Mouse (Mus musculus): Measurements from ENCODE around the gene Kcnj12. TPM values are rescaled to one million over a fixed set of nuclear protein-coding genes. Genes with fewer than 3 reads are reported as not detected.

The Kcnj12 gene
- polyA plus RNA-seq, 1 experiment from 2014 or later: 0.30 TPM

DNA sequence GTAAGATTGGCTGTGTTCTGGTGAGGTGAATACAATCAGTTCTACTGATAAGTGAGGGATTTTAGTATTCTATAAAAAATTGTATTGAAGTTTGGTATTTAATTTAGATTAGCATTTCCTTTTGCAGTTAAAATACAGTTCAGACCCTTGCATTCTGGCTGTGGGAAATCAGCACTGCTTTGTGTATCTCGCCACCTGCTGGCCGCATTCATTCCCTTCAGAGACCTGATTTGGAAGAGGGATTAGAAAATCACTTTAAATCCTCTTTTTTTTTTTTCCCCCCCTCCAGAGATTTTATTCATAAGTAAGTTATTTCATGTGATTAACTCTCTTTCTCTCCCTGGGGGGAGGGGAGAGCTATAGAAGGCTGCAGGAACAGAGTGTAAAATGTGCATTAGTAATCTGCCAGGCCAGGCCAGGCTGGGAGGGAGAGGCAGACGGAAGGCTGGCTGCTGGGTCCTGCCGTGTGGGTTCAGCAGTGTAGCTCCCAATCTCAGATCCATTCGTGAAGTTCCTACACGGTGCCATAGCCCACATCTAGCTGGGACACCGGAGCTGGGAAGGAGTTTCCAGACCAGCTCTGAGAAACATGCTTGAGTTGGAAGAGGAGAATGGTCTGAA lies 69.4 kb downstream of the Kcnj12 start:
- H3K4me1 ChIP-seq (ENCODE audit: insufficient read depth): no peaks in the 10 kb centered on the region
- H3K27me3 ChIP-seq (ENCODE audit: insufficient read depth, low read length): no peaks in the 10 kb centered on the region
- WGBS: 24% methylated on average over 7 of the region's 7 CpGs
- TF ChIP-seq CTCF (IDR thresholded peaks at IDR 0.05; ENCODE audit: low read depth): peak; percentile 88
- no peak overlapping the region for H3K27ac ChIP-seq (ENCODE audit: low read depth)
- no peaks in the 10 kb centered on the region; the same call in 1 of the 2 replicates for H3K9me3 ChIP-seq (ENCODE audit: low read depth, low read length)
- H3K36me3 ChIP-seq (ENCODE audit: insufficient read depth): no peaks in the 10 kb centered on the region
- ATAC-seq (ENCODE audit: insufficient read depth) (no peak), DNase-seq (peak; percentile 93)
- no peak overlapping the region for H3K4me3 ChIP-seq (ENCODE audit: low read depth, low read length)
- H3K4me2 ChIP-seq: no peak overlapping the region
- no peak overlapping the region for H3K9ac ChIP-seq

GRCm38 (mm10) chr11:61098046-61098445 lies 75.7 kb downstream of the Kcnj12 start:
- no peak overlapping the region for H3K4me3 ChIP-seq (ENCODE audit: low read depth, low read length)
- H3K9me3 ChIP-seq (ENCODE audit: low read depth, low read length): no peaks in the 10 kb centered on the region; the same call in 1 of the 2 replicates
- no peaks in the 10 kb centered on the region for H3K27me3 ChIP-seq (ENCODE audit: insufficient read depth, low read length)
- no peak overlapping the region for H3K4me2 ChIP-seq
- H3K9ac ChIP-seq: no peak overlapping the region
- H3K4me1 ChIP-seq (ENCODE audit: insufficient read depth): no peaks in the 10 kb centered on the region
- TF ChIP-seq CTCF (IDR thresholded peaks at IDR 0.05; ENCODE audit: low read depth): no peak
- ATAC-seq (ENCODE audit: insufficient read depth) (no peak), DNase-seq (no peak)
- WGBS: 81% methylated on average over 1 of the region's 1 CpGs
- no peaks in the 10 kb centered on the region for H3K36me3 ChIP-seq (ENCODE audit: insufficient read depth)
- H3K27ac ChIP-seq (ENCODE audit: low read depth): no peak overlapping the region

DNA sequence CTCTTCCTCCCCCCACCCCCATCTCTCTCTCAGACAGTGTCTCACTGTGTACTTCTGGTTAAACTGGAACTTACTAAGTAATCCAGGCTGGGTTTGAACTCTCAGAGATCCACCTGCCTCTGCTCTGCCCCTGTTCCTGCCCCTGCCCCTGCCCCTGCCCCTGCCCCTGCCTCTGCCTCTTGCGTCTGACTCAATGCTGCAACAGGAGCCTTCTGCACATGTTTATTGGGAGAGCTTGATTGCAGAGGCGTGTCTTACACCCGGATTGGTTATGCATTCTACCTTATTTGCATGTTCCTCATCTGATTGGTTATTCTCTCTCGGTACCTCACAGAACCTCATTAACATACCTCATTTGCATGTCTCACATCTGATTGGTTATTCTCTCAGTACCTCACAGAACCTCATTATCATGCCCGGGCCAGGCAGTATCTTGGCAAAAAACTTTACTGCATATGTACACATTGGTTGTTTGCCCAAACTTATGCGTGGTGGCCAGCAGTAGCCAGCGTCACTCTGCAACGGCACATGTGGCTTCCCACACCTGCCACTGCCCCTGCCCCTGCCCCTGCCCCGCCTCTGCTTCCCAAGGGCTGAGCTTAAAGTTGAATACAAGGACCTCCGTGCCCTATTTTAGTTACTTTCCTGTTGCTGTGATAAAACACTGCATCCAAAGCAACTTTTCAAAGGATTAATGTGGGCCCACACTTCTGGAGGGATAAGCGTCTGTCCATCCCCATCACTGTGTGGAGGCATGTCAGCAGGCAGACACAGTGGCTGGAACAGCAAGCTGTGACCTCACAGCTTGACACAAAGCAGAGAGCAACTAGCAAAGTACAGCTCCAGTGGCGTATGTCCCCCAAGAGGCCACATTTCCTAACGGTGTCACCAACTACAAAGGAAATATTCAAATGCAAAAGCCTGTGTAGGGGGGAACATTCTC lies 80.3 kb downstream of the Kcnj12 start:
- Histone ChIP-seq H3K4me3 (ENCODE audit: low read depth, low read length) (no peak overlapping the region), H3K9ac (no peak overlapping the region), H3K9me3 (ENCODE audit: low read depth, low read length) (no peaks in the 10 kb centered on the region), H3K27ac (ENCODE audit: low read depth) (no peak overlapping the region), H3K36me3 (ENCODE audit: insufficient read depth) (no peaks in the 10 kb centered on the region), H3K4me1 (ENCODE audit: insufficient read depth) (no peaks in the 10 kb centered on the region), H3K4me2 (no peak overlapping the region), H3K27me3 (ENCODE audit: insufficient read depth, low read length) (no peaks in the 10 kb centered on the region)
- TF ChIP-seq CTCF (IDR thresholded peaks at IDR 0.05; ENCODE audit: low read depth): no peak
- DNase-seq: no peak
- whole genome bisulfite sequencing: 66% methylated on average over 12 of the region's 13 CpGs
- no peak for ATAC-seq (ENCODE audit: insufficient read depth)

- peak; percentile 91 for ATAC-seq (ENCODE audit: insufficient read depth)
- Histone ChIP-seq H3K27me3 (ENCODE audit: insufficient read depth, low read length) (no peaks in the 10 kb centered on the region), H3K9me3 (ENCODE audit: low read depth, low read length) (no peaks in the 10 kb centered on the region), H3K9ac (no peak overlapping the region), H3K4me3 (ENCODE audit: low read depth, low read length) (no peak overlapping the region), H3K4me2 (peak overlapping the region; percentile 10; the same call in 1 of the 2 replicates), H3K27ac (ENCODE audit: low read depth) (no peak overlapping the region), H3K36me3 (ENCODE audit: insufficient read depth) (no peaks in the 10 kb centered on the region), H3K4me1 (ENCODE audit: insufficient read depth) (no peaks in the 10 kb centered on the region)
- WGBS: 19% methylated on average over 20 of the region's 20 CpGs
- peak; percentile 98 for DNase-seq
- TF ChIP-seq CTCF (IDR thresholded peaks at IDR 0.05; ENCODE audit: low read depth): peak; percentile 100
Observed at GRCm38 (mm10) chr11:61104241-61104901, 82.0 kb downstream of the Kcnj12 start.

DNA sequence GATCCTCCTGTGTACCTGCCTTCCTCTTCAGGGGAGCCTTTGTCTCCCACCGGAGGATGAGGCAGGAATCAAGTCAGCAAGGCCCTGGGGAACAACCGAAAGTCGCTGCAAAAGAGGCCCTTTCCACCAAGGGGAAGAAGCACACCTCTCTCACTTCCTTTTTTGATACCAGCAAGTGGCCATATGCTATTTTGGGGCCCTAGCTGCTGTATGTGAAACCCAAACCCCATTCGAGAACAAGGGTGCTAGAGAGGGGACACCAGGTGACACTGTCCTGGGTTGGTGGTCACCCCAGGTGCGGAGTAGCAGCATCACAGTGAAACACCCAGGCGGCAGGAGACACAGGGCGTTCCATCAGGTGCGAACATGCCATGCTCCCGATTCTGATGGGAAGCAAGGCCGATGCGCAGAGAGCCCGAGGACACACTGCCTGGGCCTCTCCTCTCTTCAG lies 86.6 kb downstream of the Kcnj12 start:
- ATAC-seq (ENCODE audit: insufficient read depth) (no peak), DNase-seq (no peak)
- no peaks in the 10 kb centered on the region for H3K9me3 ChIP-seq (ENCODE audit: low read depth, low read length)

DNA sequence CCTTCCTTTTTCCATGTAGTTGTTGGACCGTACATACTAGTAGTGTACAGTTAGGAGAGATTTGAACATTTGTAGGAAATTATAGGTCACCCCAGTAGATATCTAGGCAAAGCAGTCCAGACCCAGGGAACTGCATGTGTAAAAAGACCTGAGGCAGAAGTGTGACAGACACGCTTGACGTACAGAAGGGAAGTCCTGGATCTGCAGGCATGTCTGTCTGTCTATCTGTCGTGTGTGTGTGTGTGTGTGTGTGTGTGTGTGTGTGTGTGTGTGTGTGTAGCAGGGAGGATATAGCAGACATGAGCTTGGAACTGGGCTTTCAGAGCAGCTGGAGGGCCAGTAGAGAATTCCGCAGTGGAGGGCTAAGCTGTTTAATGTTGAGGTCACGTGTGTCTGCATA lies 87.3 kb downstream of the Kcnj12 start:
- 78% methylated on average over 6 of the region's 6 CpGs for WGBS
- no peak for TF ChIP-seq CTCF (IDR thresholded peaks at IDR 0.05; ENCODE audit: low read depth)
- H3K27me3 ChIP-seq (ENCODE audit: insufficient read depth, low read length): no peaks in the 10 kb centered on the region
- no peak for ATAC-seq (ENCODE audit: insufficient read depth)
- H3K9me3 ChIP-seq (ENCODE audit: low read depth, low read length): no peaks in the 10 kb centered on the region
- H3K4me1 ChIP-seq (ENCODE audit: insufficient read depth): no peaks in the 10 kb centered on the region
- H3K36me3 ChIP-seq (ENCODE audit: insufficient read depth): no peaks in the 10 kb centered on the region
- H3K9ac ChIP-seq: no peak overlapping the region
- no peak for DNase-seq
- H3K4me2 ChIP-seq: no peak overlapping the region
- H3K27ac ChIP-seq (ENCODE audit: low read depth): no peak overlapping the region
- H3K4me3 ChIP-seq (ENCODE audit: low read depth, low read length): no peak overlapping the region

More for the DNA sequence above, 86.6 kb downstream of the Kcnj12 start:
- no peaks in the 10 kb centered on the region for H3K36me3 ChIP-seq (ENCODE audit: insufficient read depth)
- WGBS: 81% methylated on average over 12 of the region's 12 CpGs
- TF ChIP-seq CTCF (IDR thresholded peaks at IDR 0.05; ENCODE audit: low read depth): no peak
- no peaks in the 10 kb centered on the region for H3K4me1 ChIP-seq (ENCODE audit: insufficient read depth)
- no peak overlapping the region for H3K4me2 ChIP-seq
- no peaks in the 10 kb centered on the region for H3K27me3 ChIP-seq (ENCODE audit: insufficient read depth, low read length)
- H3K9ac ChIP-seq: no peak overlapping the region
- H3K27ac ChIP-seq (ENCODE audit: low read depth): no peak overlapping the region
- H3K4me3 ChIP-seq (ENCODE audit: low read depth, low read length): no peak overlapping the region

DNA sequence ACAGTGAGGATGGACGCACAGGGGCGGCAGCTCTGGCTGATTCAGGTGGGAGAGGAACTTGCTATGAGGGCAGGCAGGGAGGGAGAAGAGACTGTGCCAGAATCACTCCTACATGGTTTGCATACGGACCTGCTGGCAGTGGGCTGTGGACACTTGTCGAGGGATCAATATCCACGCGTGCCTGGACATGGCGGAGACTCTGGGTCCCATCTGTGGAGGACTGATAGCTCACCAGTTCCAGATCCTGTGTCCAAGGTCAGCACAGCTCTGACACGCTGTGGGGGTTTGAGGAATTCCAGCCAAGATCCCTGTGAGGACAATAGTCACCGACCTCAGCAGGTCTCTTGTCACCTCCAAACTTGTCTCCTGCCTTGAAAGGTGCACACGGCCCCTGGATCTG lies 87.7 kb downstream of the Kcnj12 start:
- 59% methylated on average over 10 of the region's 10 CpGs for WGBS

More for the DNA sequence above, 87.7 kb downstream of the Kcnj12 start:
- Histone ChIP-seq H3K4me1 (ENCODE audit: insufficient read depth) (no peaks in the 10 kb centered on the region), H3K9ac (no peak overlapping the region), H3K4me3 (ENCODE audit: low read depth, low read length) (no peak overlapping the region), H3K9me3 (ENCODE audit: low read depth, low read length) (no peaks in the 10 kb centered on the region), H3K4me2 (no peak overlapping the region), H3K36me3 (ENCODE audit: insufficient read depth) (no peaks in the 10 kb centered on the region), H3K27me3 (ENCODE audit: insufficient read depth, low read length) (no peaks in the 10 kb centered on the region), H3K27ac (ENCODE audit: low read depth) (no peak overlapping the region)
- TF ChIP-seq CTCF (IDR thresholded peaks at IDR 0.05; ENCODE audit: low read depth): no peak
- DNase-seq (no peak), ATAC-seq (ENCODE audit: insufficient read depth) (no peak)

Measured in lung, embryonic 14.5 days (tissue).